Mouse (Mus musculus) heart, postnatal 36 days (tissue): ENCODE data around the gene Gm11011. TPM values are rescaled to one million over a fixed set of nuclear protein-coding genes. Genes with fewer than 3 reads are reported as not detected.

Experiments
- DNase-seq, 2 experiments: peaks; one replicate each; pipeline ENCODE4 v3.0.0; 2021 to 2022
- intact Hi-C: fragments of 180-260 bp; cut with DNase I; formaldehyde crosslinking; loops from one replicate; pipeline ENCODE4 v1.15.1; 2025
- total RNA-seq, 2 experiments: library from RNA; stranded (reverse); gene quantifications; 2 replicates each; pipeline ENCODE4 v1.2.3; 2021

Gm11011 gene
- total RNA-seq, 2 experiments from 2014 or later = not detected

- DNase-seq = no peak
- intact Hi-C loops = no loop called here
Measured at GRCm38 (mm10) chr2:169593742-169594141, 6.2 kb upstream of the Gm11011 start.

- intact Hi-C loops = no loop called here
- DNase-seq = no peak
Measured at GRCm38 (mm10) chr2:169590412-169590811, 2.9 kb upstream of the Gm11011 start.

- intact Hi-C loops = no loop called here
- DNase-seq = no peak
Measured at GRCm38 (mm10) chr2:169589697-169590096, 2.2 kb upstream of the Gm11011 start.

- intact Hi-C loops = no loop called here
- DNase-seq = no peak
Measured at GRCm38 (mm10) chr2:169586688-169587087, 857 bp downstream of the Gm11011 start.

GRCm38 (mm10) chr2:169585631-169586285, 1.8 kb downstream of the Gm11011 start:
- intact Hi-C loops = no loop called here
- DNase-seq = no peak

GRCm38 (mm10) chr2:169584745-169585456, 2.6 kb downstream of the Gm11011 start:
- DNase-seq = no peak
- intact Hi-C loops = no loop called here

GRCm38 (mm10) chr2:169583476-169583875, 4.1 kb downstream of the Gm11011 start:
- intact Hi-C loops = no loop called here

GRCm38 (mm10) chr2:169577508-169578196, 9.9 kb downstream of the Gm11011 start:
- intact Hi-C loops = no loop called here
- DNase-seq = no peak

More at GRCm38 (mm10) chr2:169583476-169583875, 4.1 kb downstream of the Gm11011 start:
- no peak for DNase-seq

- DNase-seq = no peak
- intact Hi-C loops = no loop called here
Measured at GRCm38 (mm10) chr2:169570063-169570462, 17.5 kb downstream of the Gm11011 start.

GRCm38 (mm10) chr2:169566159-169566558, 21.4 kb downstream of the Gm11011 start:
- intact Hi-C loops = no loop called here

GRCm38 (mm10) chr2:169565751-169566150, 21.8 kb downstream of the Gm11011 start:
- DNase-seq = no peak
- intact Hi-C loops = no loop called here

More at GRCm38 (mm10) chr2:169566159-169566558, 21.4 kb downstream of the Gm11011 start:
- DNase-seq = no peak

GRCm38 (mm10) chr2:169545674-169546073, 41.9 kb downstream of the Gm11011 start:
- intact Hi-C loops = no loop called here
- no peak for DNase-seq

- no peak for DNase-seq
- intact Hi-C loops = no loop called here
Measured at GRCm38 (mm10) chr2:169538906-169539305, 48.6 kb downstream of the Gm11011 start.

Other genes starting within 250 kb of the Gm11011 start
- 10 to 100 TPM; 13.6 to 14.9 TPM for gene Tshz2, start 45.3 kb upstream of the Gm11011 start, total RNA-seq